Mouse (Mus musculus) testis, postnatal 14 days (tissue): ENCODE measurements around the gene Crabp2.

Experiments
- DNase-seq: peaks from one replicate; pipeline ENCODE4 v3.0.0; 2021; ENCODE audit warnings: low spot score

Crabp2 gene

GRCm38 (mm10) chr3:87958476-87958875, 10.0 kb downstream of the Crabp2 start:
- DNase-seq: no peak

- DNase-seq: no peak
These were observed 10.5 kb downstream of the Crabp2 start for GRCm38 (mm10) chr3:87958967-87959366.

- no peak for DNase-seq
These were observed 10.9 kb downstream of the Crabp2 start for GRCm38 (mm10) chr3:87959371-87959770.

GRCm38 (mm10) chr3:87960191-87960585, 11.7 kb downstream of the Crabp2 start:
- DNase-seq: no peak

- peak; percentile 85 for DNase-seq
These were observed 12.2 kb downstream of the Crabp2 start for GRCm38 (mm10) chr3:87960586-87961191.

- DNase-seq: no peak
These were observed 21.9 kb downstream of the Crabp2 start for GRCm38 (mm10) chr3:87970184-87970938.

- peak; percentile 64 for DNase-seq
These were observed 22.5 kb downstream of the Crabp2 start, which contains the start of gene Nes for GRCm38 (mm10) chr3:87970939-87971488. TSS of gene Nes (plus strand) at chr3:87971078.

GRCm38 (mm10) chr3:87971489-87972202, 23.2 kb downstream of the Crabp2 start:
- peak; percentile 53 for DNase-seq

GRCm38 (mm10) chr3:87972203-87972664, 23.8 kb downstream of the Crabp2 start:
- DNase-seq: no peak

GRCm38 (mm10) chr3:87972776-87973175, 24.3 kb downstream of the Crabp2 start:
- no peak for DNase-seq

- no peak for DNase-seq
These were observed 25.3 kb downstream of the Crabp2 start for GRCm38 (mm10) chr3:87973593-87974380.

- DNase-seq: peak; percentile 45
These were observed 26.0 kb downstream of the Crabp2 start for GRCm38 (mm10) chr3:87974381-87974987.

- DNase-seq: no peak
These were observed 31.0 kb downstream of the Crabp2 start for GRCm38 (mm10) chr3:87979493-87979892.

- no peak for DNase-seq
These were observed 31.6 kb downstream of the Crabp2 start for GRCm38 (mm10) chr3:87980085-87980484.

GRCm38 (mm10) chr3:87980728-87981127, 32.3 kb downstream of the Crabp2 start:
- DNase-seq: no peak

GRCm38 (mm10) chr3:87981214-87981760, 32.8 kb downstream of the Crabp2 start:
- DNase-seq: no peak

- no peak for DNase-seq
These were observed 33.7 kb downstream of the Crabp2 start for GRCm38 (mm10) chr3:87981894-87982835.

- DNase-seq: no peak
These were observed 34.6 kb downstream of the Crabp2 start for GRCm38 (mm10) chr3:87982836-87983601.

- no peak for DNase-seq
These were observed 35.2 kb downstream of the Crabp2 start for GRCm38 (mm10) chr3:87983627-87984026.
